Mouse (Mus musculus) erythroblast, embryonic 14.5 days (primary cell): ENCODE data around the gene Hist1h2bf.
"Not testable (repeated sequence)": the region's sequence is repeated elsewhere in the genome, so short reads cannot be mapped to it uniquely, and the experiment has no call there.

ENCODE experiments used
- GATA1 ChIP-seq: IDR thresholded peaks from 2 replicates; pipeline ENCODE4 v1.6.1; 2012; ENCODE audit warnings: low read length, inconsistent platforms, mixed read lengths
- TAL1 ChIP-seq: IDR thresholded peaks from 3 replicates; pipeline ENCODE4 v1.6.1; 2012; ENCODE audit warnings: low read length, inconsistent platforms, mixed read lengths

GRCm38 (mm10) chr13:23570261-23571021 is 3.6 kb downstream of the Hist1h2bf start:
- TF ChIP-seq GATA1, TAL1: not testable (repeated sequence)
